Mouse (Mus musculus) bone marrow, adult 2 months (tissue): ENCODE data around the gene Gabpb2. TPM values are rescaled to one million over a fixed set of nuclear protein-coding genes. Genes with fewer than 3 reads are reported as not detected.

ENCODE experiments used
- H3K27ac ChIP-seq: fragments of 200-500 bp; 2 replicates; pipeline ENCODE4 v1.5.1; 2012; ENCODE audit warnings: low read depth, mild to moderate bottlenecking, control low read depth, inconsistent platforms, low read length; ENCODE audit not compliant: control insufficient read depth, poor library complexity, insufficient read depth
- H3K4me1 ChIP-seq: fragments of 200-500 bp; 2 replicates; pipeline ENCODE4 v1.6.1; 2011; ENCODE audit warnings: low read length; ENCODE audit not compliant: control insufficient read depth, insufficient read depth
- H3K4me3 ChIP-seq: fragments of 200-500 bp; replicated peaks from 2 replicates; pipeline ENCODE3; 2011; ENCODE audit warnings: mild to moderate bottlenecking, low read depth, low read length, control low read depth; ENCODE audit not compliant: control insufficient read depth
- CTCF ChIP-seq: fragments of 200-500 bp; IDR thresholded peaks from 2 replicates; pipeline ENCODE4 v1.5.1; 2011; ENCODE audit warnings: low read length, control low read depth; ENCODE audit not compliant: control insufficient read depth, insufficient read depth
- POLR2A ChIP-seq: fragments of 200-500 bp; IDR thresholded peaks from 2 replicates; pipeline ENCODE4 v1.6.1; 2011; ENCODE audit warnings: low read depth, mild to moderate bottlenecking, control low read depth, low read length, borderline replicate concordance; ENCODE audit not compliant: control insufficient read depth
- WGBS: fragments of 180-500 bp; shearing (Covaris S2); methylation state at CpG from one replicate; pipeline ENCODE4 v1.1.7; 2018; 5-methylcytosine and 5-hydroxymethylcytosine counted together
- polyA plus RNA-seq: library from polyadenylated mRNA; stranded (reverse); fragments of >200 nt; gene quantifications from 2 replicates; pipeline ENCODE4 v1.2.4, GENCODE M21; 2011; ENCODE audit warnings: low replicate concordance; ENCODE audit not compliant: missing spikeins, insufficient read depth, insufficient read length

The Gabpb2 gene
- polyA plus RNA-seq, 1 experiment = 28.5 TPM

- no peak overlapping the region for H3K4me3 ChIP-seq
- 35% methylated on average over 1 of the region's 1 CpGs for WGBS
- TF ChIP-seq CTCF (no peak), POLR2A (no peak)
- H3K4me1 ChIP-seq = no peaks in the 10 kb centered on the region; the same call in none of the 2 replicates
- H3K27ac ChIP-seq = no peak overlapping the region
Observed at GRCm38 (mm10) chr3:95247660-95248336, 30.1 kb upstream of the Gabpb2 start.

- Histone ChIP-seq H3K4me1 (no peaks in the 10 kb centered on the region; the same call in none of the 2 replicates), H3K27ac (no peak overlapping the region), H3K4me3 (no peak overlapping the region)
- no peak for TF ChIP-seq POLR2A
- WGBS = 47% methylated on average over 5 of the region's 5 CpGs
Observed at GRCm38 (mm10) chr3:95246465-95247231, 28.9 kb upstream of the Gabpb2 start.

- Histone ChIP-seq H3K27ac (no peak overlapping the region), H3K4me1 (no peaks in the 10 kb centered on the region; the same call in 1 of the 2 replicates), H3K4me3 (no peak overlapping the region)
- TF ChIP-seq CTCF (no peak), POLR2A (no peak)
- WGBS = 76% methylated on average over 2 of the region's 2 CpGs
Observed at GRCm38 (mm10) chr3:95243086-95243485, 25.4 kb upstream of the Gabpb2 start.

GRCm38 (mm10) chr3:95241498-95241897 is 23.8 kb upstream of the Gabpb2 start, which contains the start of gene Gm128:
Gene Gm128, minus strand, starts transcription at chr3:95241598.
- WGBS = 85% methylated on average over 7 of the region's 7 CpGs
- no peak for TF ChIP-seq CTCF
- TF ChIP-seq POLR2A = no peak
- Histone ChIP-seq H3K27ac (no peak within 1 kb of the TSS), H3K4me1 (no peaks in the 10 kb centered on the region; the same call in 1 of the 2 replicates), H3K4me3 (no peak within 1 kb of the TSS)

- TF ChIP-seq CTCF = no peak
- no peak for TF ChIP-seq POLR2A
- H3K4me1 ChIP-seq = no peaks in the 10 kb centered on the region
- 60% methylated on average over 17 of the region's 17 CpGs for WGBS
- no peak overlapping the region for H3K4me3 ChIP-seq
- no peak overlapping the region for H3K27ac ChIP-seq
Observed at GRCm38 (mm10) chr3:95240900-95241299, 23.2 kb upstream of the Gabpb2 start.

- no peak overlapping the region for H3K4me3 ChIP-seq
- 90% methylated on average over 12 of the region's 12 CpGs for whole genome bisulfite sequencing
- H3K27ac ChIP-seq = no peak overlapping the region
- no peaks in the 10 kb centered on the region for H3K4me1 ChIP-seq
- TF ChIP-seq POLR2A (no peak), CTCF (no peak)
Observed at GRCm38 (mm10) chr3:95239971-95240370, 22.3 kb upstream of the Gabpb2 start.

- no peak overlapping the region for H3K27ac ChIP-seq
- 81% methylated on average over 6 of the region's 6 CpGs for WGBS
- H3K4me3 ChIP-seq = no peak overlapping the region
- TF ChIP-seq CTCF (no peak), POLR2A (no peak)
- no peaks in the 10 kb centered on the region for H3K4me1 ChIP-seq
Observed at GRCm38 (mm10) chr3:95239022-95239421, 21.3 kb upstream of the Gabpb2 start.

- TF ChIP-seq POLR2A (no peak), CTCF (no peak)
- Histone ChIP-seq H3K27ac (no peak overlapping the region), H3K4me1 (no peaks in the 10 kb centered on the region), H3K4me3 (no peak overlapping the region)
- WGBS = 64% methylated on average over 8 of the region's 8 CpGs
Observed at GRCm38 (mm10) chr3:95237541-95238099, 19.9 kb upstream of the Gabpb2 start.
